Mouse (Mus musculus) olfactory bulb, adult 2 months (tissue): ENCODE results near the gene Mgme1.

ENCODE experiments used
- CTCF ChIP-seq: fragments of 200-500 bp; IDR thresholded peaks from 2 replicates; pipeline ENCODE4 v1.5.1; 2012; ENCODE audit warnings: low read depth, mild to moderate bottlenecking, low read length, moderate library complexity; ENCODE audit not compliant: insufficient read depth
- POLR2A ChIP-seq: fragments of 200-500 bp; IDR thresholded peaks from 2 replicates; pipeline ENCODE4 v1.6.1; 2012; ENCODE audit warnings: mild to moderate bottlenecking, low read depth, low read length, moderate library complexity; ENCODE audit not compliant: insufficient read depth

GRCm38 (mm10) chr2:144228521-144229346 lies 41.7 kb upstream of the Mgme1 start:
- no peak for TF ChIP-seq POLR2A
- no peak for TF ChIP-seq CTCF
